Mouse (Mus musculus) lung, adult 18-20 months (tissue): ENCODE measurements around the gene Gm5431.
A peak's percentile ranks its signal among the peaks of the same experiment; 100 is the strongest.
"Not testable (repeated sequence)": the region's sequence is repeated elsewhere in the genome, so short reads cannot be mapped to it uniquely, and the experiment has no call there.

Experiments
- DNase-seq, 2 experiments: peaks; one replicate each; pipeline ENCODE4 v3.0.0; 2022; ENCODE audit warnings: mixed read lengths in 2 of 2

Gene Gm5431

DNA sequence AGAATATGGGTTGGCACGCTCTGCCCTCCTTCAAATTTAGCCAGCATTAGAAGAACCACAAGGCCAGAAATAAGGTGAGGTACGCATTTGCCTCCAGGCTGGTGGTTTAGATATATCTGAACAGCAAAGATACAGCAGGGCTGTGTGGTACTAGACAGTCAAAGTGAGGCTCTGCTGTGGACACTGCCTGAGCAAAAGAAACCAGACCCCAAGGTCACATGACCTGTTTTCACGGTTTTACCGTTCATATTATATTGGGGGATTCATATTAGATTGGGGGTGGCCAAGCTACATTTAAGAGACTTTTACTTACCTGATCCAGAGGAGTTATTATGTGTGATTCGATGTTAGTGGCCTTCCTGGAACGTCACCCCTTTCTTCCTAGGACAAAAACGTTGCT lies 31.2 kb downstream of the Gm5431 start:
- DNase-seq: no peak

DNA sequence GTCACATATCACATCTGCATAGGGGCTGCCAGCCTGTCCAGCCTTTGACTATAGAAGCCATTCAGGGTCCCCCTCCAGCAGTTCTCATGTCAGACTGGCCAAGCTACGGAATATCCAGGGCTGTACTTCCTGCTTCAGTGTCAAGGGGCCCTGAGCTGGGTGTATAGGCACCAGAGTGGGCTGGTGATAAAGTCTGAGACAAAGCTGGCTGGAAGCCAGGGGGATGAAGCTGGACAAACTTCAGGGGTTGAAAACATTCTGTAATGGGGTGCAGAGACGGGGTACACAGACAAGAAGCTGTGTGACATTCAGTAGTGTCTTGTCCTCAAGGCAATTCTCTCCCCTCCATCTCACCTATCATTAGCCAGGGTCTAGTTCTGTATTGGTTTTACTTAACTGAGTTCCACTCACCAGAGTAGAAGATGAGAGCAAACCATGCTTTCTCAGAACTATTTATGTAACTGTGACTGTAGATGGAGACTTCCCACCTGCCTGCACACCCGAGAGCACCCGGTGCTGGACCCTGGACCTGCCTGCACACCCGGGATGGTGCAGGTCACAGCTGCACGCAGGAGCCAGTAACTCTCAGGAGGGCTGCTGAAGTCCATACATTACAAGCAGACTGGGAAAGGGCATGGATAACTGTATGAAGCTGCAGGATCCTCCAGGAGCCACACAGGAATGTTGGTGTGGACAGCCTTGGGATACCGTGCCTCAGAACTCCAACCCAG lies 32.5 kb downstream of the Gm5431 start:
- DNase-seq: no peak

DNA sequence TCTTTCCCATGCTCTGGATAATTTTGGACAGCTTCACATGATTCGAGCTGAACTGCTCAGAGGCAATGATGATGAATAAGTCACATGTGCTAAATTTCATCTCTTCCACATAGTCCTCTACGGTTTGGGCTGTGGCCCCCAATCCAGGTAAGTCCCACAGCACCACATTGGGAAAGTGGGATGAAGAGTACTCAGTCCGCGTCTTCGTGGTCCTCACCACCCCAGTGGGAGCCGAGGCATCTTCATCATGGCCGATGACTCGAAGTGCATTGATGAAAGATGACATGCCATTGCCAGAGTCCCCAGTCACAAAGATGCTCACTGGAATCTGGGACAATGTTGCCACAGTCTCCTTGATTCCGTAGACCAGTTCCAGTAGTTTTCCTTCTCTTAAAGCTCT lies 35.5 kb downstream of the Gm5431 start:
- DNase-seq: no peak

DNA sequence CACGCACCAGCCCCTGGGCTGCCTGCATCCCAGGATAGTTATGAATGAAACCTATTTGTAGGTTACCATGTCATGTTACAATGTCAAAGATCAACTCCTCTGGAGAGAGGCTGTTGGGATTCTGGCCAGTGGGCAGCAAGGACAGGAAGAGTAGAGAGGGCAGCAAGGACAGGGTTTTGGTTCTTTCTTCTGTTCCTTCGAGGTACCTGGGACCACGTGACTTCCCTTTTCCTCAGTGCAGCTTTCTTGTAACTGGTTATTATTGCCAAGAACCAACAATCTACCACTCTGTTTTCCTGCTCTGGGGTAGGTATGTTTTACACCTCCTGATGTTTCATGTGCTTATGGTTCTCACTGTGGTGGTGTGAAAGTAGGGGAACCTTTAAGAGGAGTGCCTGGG lies 38.2 kb downstream of the Gm5431 start:
- DNase-seq: no peak

DNA sequence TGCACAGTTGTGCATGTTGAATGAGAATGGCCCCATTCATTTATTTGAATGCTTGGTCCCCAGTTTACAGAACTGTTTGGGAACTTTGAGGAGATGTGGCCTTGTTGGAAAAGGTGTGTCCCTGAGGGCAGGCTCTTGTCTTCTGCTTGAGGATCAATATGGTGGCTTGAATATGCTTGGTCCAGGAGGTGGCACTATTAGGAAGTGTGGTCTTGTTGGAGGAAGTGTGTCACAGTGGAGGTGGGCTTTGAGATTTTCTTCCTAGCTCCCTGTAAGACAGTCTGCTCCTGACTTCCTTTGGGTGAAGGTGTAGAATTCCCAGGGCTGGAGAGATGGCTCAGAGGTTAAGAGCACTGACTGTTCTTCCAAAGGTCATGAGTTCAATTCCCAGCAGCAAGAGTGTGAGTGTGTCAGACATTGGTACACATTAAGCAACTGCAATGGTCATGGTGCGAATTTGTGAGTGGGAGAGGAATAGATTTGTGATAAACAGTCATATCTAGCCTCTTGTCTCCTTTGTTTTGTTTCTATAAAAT lies 39.2 kb downstream of the Gm5431 start:
- DNase-seq: no peak

DNA sequence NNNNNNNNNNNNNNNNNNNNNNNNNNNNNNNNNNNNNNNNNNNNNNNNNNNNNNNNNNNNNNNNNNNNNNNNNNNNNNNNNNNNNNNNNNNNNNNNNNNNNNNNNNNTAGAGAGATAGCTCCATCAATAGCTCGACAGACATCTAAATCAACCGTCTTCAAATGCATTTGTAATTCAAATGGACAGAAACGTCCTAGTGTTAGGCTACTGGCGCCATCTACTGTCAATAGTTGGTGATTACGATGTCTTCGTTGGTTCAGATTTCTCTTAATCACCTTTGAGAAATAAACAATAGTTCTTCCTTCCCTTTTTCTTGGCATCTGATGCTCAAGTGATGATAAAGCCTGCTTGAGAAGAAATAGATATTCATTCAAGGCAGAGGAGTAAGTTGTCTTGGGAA lies 43.0 kb downstream of the Gm5431 start:
- DNase-seq: peak in 1 of 2 experiments; percentile 65

DNA sequence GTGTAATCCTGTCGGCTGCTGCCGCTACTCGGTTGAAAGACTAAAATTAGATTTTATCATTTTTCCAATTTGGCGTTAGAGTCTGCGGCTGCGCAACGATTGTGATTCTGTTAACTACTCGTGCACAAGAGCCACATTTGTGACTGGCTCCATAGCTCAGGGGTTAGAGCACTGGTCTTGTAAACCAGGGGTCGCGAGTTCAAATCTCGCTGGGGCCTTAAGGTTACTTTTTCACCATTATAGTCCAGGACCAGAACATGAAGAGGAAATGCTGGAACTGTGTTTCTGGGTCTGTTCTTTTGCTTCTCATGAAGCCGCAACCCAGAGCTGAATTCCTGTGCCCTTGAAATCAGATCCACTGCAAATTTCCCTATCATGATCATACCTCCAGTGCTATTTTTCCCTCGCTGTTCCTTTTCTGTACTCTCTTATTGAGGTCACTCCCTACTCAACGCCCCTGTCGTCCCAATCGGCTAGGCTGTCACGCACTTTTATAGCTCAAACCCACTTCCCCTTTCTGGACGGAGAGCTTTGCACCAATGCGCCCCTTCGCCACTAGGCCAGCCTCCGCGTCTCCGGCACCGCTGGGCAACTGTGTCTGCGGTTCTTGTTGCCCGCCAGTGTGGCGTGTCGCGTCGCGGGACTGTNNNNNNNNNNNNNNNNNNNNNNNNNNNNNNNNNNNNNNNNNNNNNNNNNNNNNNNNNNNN lies 48.4 kb downstream of the Gm5431 start:
- peak; percentile 89 for DNase-seq

DNA sequence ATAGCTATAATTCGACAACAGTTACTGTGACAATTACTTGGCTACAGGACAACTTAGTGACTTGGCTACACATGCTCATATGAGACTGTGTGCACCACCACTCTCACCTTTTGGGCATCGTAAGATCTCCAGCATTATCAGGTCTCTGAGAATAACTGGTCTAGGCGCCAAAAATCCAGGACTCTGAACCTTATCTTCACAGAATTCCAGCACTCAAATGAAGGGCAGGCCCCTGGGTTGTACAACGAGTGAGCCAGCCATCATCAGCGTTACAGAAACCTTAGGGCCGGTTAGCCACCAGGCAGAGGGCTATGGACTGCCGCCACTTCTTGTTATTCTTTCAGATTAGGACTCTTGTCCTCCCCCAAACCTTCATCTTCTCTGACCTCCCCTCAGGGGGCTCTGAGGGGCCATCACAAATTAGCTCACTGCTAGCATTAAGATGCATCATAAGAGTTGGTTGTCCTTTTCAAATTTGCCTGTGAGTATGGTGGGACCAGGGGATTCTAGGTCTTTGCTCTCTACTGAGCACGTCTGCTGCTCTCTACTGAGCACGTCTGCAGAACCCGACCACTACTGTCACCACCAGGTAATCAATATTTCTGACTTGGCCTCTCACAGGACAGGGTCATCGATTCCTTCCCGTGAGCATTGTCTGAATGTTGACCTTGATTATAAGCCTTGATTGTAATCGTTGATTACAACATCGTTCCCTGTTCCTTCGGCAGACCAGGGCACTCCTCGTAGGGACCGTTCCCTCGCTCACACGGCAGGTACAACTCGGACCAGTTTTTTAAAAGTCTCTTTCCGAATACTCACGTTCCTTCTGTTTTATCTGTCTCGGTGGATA lies 49.2 kb downstream of the Gm5431 start:
- DNase-seq: no peak

DNA sequence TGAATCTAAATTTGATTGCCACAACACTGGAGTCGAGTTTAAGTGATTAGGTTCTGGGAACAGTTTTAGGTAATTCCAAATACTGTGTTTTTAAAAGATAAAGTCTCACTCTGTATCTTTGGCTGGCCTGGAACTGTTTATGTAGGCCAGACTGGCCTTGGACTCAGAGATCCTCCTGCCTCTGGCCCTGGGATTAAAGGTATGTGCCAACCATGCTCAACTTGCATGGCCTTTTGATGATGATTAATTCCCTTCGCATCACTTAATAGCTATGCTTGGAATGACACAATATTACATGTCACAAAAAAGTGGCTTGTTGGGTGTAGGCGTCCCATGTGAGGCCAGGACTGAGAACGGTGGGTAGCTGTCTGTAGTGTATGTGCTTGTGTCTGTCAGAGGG lies 49.8 kb downstream of the Gm5431 start:
- no peak for DNase-seq

DNA sequence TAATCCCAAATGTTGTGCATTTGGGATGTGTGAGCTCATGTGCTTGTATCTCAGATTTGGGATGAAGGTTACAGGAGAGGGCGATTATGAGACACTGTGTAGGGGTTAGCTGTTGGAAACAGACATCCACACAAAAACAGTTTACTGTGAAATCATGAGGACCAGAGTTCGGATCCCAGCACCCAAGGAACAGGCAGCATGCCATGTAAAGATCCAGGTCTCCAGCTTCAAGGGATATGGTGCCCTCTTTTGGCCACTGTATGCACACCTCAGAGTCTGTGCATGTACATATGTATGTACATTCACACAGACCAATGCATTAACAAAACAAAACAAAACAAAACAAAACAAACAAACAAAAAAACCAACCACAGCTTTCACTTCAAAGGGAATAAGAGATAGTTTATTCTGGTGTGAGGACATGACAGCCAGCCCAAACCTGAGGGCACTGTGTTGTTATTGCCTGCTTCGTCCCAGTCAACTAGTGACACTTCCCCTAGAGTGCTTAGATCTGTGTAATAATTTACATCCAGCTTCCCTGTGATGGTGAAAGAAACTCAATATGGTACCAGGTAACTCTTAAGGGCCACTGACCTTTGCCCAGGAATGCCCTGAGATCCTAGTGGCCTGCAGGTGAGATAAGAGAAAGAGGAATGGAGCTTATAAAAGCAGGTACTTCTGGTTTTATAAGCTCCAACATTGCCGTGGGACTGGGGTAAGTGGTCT lies 50.6 kb downstream of the Gm5431 start:
- no peak for DNase-seq

DNA sequence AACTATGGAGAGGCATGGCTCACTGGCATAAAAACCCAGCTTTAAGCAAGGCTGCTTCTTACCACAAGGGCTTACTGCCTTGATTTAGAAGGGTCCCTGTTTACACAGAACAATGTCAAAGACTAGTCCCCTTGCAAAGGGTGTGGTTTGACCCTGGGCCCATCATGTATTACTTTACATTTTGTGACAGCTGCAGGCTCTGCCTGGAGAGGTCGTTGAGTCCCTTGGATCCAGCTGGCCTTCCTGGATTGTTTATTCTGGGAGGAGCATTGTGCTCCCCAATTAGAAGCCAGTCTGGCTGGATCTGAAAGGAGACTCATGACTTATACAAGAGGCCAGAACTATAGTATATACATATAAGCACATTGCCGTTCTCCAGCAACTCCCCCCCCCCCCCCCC lies 51.8 kb downstream of the Gm5431 start:
- DNase-seq: no peak

DNA sequence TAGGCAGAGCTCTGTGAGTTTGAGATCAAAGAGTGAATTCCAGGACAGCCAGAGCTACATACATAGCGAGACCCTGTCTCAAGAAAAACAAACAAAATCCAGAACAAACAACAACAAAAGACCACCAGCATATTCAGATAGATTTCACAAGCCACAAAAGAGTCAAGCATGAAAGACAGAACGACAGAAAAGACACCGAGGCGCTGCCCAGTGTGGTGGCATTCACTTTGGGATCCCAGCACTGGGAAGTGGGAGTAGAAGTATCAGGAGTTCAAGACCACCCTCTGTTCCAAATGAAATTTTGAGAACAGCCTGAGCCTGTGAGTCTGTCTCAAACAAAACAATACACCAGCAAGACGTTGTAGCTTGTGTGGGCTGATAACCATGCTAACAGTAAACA lies 55.1 kb downstream of the Gm5431 start:
- no peak for DNase-seq

DNA sequence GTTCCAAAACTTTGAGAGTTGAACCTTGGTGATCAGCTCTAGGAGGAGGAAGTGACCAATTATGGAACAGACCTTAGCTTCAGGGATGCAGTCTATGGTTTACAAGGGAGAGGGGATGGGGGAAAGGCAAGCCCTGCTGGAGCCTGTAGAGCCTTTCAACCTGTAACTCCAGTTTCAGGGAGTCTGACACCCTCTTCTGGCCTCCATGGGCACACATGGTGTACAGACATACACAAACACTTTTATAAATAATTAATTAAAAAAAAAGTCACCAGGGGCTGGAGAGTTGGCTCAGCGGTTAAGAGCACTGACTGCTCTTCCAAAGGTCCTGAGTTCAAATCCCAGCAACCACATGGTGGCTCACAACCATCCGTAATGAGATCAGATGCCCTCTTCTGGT lies 55.7 kb downstream of the Gm5431 start:
- not testable (repeated sequence) for DNase-seq

DNA sequence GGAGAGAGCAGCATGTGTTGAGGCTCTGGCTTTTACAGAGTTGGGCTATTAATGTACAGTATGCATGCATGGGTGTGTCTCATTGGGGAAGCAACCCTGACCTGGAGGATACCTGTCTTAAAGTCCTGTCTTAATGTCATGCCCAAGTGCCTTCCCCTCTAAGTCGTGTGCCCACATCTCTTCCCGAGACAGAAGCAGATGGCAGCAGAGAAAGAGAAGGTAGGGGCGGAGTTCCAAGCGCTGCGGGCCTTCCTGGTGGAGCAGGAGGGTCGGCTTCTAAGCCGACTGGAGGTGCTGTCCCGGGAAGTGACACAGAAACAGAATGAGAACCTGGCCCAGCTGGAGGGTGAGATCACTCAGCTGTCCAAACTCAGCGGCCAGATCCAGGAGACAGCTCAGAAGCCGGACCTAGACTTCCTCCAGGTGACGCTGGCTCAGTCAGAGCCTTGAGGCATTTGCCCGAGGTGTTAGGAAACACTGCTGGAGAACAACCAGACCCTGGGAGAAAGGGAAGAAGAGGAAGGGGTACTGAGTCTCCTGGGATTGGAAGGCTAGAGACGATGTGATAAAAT lies 56.7 kb downstream of the Gm5431 start:
- DNase-seq: no peak

DNA sequence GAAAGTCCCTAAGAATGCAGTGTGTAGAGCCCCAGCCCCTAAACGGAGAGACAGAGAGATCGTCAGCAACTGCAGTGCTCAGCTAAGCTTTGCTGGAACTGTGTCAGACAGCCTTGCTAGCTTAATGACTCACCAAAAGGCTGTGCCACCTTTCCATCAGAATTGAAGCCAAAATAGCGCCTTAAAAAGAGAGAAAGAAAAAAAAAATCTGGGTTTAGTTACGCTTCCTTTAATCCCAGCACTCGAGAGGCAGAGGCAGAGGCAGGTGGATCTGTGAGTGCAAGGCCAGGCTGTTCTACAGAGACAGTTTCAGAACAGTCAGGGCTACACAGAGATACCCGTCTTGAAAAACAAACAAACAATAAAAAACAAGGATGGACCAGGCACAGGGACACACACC lies 57.7 kb downstream of the Gm5431 start:
- no peak for DNase-seq

DNA sequence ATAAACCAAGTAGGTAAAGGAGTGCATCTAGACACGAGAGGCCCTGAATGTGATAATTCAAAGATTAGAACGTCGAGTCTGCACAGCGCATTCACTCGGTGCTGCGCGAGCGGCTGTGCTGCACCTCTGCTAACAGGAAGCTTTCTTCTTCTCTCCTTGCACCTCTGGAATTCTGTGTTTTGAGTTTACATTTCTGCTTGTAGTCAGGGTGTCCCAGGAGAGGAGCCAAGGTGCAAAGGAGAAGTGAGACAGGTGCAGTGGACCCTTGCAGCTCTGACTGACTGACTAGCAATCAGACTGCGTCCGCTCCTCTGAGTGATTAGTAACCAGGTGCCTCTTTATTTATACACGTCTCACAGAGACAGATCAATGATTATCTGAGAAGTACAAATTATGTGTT lies 58.8 kb downstream of the Gm5431 start:
- no peak for DNase-seq

DNA sequence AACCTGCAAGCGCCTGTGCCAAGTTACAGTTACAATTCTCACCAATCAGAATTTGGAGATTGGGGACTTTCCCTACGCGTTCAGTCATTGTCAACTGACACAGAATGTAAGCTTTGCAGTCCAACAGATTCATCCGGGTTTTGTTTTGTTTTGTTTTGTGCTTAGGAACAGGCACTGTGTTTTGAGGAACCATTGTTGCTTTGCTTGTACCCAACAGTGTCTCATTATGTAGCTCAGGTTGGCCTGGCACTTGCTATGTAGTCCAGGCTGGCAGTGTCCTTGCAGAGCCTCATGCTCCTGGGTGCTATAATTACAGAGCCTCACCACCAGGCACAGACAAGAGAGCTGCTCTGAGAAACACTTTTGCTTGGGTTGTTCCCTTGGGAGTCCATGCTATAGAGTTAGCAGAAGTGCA lies 59.6 kb downstream of the Gm5431 start:
- DNase-seq: no peak

DNA sequence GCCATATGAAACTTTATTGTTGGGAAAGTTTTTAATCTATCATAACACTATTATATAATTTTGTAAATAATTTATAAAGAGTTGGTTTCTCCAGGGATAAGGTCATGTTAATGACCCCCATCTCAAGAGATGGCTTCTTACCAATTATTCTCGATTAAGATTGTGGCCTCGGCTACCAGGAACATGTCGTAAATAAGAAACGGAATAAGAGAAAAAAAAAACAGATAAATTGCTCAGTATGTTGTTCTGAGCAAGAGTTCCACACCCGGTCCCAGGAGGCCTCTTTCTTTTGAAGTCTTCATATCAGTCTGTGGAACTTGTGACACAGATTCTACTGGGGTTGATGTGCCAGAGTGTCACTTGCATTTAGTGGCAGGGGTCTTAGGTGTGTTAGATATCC lies 60.8 kb downstream of the Gm5431 start:
- DNase-seq: no peak

DNA sequence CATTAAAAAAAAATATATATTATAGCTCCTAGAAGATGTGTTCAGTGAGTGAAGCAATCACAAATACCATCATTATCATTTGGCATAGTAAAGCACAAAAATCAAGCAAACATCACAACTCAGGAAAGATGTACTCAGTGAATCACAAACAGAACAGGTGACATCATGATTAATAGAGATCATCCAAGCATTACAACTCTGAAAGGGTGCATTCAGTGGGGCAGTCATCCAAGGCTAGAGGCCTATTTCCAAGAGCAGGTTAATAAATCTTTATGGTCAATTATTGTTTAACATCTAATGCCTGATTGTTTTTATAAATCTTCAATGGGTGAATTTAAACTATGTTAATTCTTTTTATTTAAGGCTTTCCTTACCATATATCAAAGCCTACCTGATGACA lies 61.2 kb downstream of the Gm5431 start:
- no peak for DNase-seq

DNA sequence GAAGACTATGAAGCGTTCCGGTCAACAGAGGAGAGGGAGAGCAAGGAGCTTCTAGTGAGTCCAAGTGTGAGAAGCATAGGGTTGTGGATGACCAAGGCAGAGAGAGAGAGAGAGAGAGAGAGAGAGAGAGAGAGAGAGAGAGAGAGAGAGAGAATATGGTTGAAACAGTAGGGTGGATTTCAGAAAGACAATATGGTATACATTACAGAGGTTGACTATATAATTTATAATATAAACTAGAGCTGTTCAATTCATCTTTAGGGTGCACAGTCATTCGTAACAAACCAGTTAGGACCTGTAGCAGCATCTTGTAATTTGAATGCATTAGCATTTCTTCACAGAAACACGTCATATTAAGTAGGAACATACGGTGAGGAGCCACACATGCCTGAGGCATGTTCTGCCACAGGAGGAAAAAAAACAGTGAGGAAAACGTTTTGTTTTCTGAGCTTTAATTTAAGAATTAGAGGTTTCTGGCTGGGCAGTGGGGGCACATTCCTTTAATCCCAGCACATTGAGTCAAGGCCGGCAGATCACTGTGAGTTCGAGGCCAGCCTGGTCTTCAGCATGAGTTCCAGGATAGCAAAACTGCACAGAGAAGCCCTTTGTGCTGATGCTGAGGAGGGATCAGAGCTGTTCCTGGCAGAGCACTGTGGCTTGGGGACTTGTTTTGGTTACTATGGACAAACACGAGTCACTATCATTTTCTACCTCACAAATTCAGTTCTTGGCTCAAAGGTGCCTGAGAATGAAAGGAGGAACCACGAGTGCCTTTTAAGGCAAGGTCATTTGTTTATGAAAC lies 62.9 kb downstream of the Gm5431 start:
- DNase-seq: no peak

DNA sequence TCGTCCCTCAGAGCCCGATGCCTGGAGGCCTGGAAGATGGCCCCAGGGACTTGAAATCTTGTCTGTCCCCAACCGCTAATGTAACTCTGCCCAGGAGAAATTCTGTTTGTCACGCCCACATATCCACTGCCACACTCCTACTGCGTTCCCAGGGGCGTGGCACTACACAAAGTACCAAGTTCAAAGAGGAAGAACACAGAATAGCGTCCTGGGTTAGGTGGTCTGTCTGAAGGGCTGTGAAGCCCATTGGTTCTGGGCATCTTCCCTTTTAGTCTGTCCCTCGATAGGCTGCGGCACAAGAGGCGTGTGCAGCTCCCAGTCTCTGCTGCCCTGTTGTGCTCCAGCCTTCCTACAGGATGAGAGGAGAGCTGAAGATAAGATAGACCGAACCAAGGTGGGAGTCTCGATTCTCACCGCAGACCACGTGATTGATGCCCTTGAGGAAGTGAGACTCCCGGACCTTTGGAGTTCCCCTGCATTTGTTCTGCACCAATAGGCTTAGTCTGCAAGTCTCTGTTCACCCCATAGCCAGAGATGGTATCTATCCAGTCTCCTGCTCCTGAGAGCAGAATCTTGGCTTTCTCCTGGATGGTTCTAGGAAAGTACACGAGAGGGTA lies 63.7 kb downstream of the Gm5431 start:
- peak; percentile 40 to 53 for DNase-seq
